Mouse (Mus musculus) thymus, postnatal 4 days (tissue): Measurements from ENCODE around the gene Bfsp1.

Experiments
- DNase-seq: peaks from one replicate; pipeline ENCODE4 v3.0.0; 2021

Gene Bfsp1

GRCm38 (mm10) chr2:143789911-143790310, 73.1 kb downstream of the Bfsp1 start:
- DNase-seq: no peak

GRCm38 (mm10) chr2:143780310-143780709, 82.7 kb downstream of the Bfsp1 start:
- no peak for DNase-seq
